Comparison of ENCODE assay signal across 21 mouse cellular contexts in the genomic region with DNA sequence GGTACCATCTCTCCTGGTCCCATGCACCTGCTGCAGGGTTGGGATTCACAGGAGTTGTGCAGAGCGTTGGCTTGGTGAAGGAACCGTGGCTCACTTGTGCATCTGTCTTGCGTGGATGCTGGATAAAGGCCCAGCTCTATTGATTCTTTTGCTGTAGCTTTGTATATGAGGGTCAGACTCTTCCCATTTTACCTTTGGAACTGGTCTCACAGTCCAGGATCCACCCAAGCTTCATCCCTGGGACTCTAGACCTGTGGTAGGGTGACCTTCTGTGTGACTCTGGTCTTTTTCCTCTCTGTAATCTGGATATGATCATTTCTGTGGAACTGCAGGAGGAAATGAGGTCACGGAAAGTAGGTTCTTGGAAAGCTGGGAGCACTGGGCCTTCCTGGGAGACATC. TPM values are rescaled to one million over a fixed set of nuclear protein-coding genes. Genes with fewer than 3 reads are reported as not detected.
A peak's percentile ranks its signal among the peaks of the same experiment; 100 is the strongest.
DNase-seq lines count a peak whose midpoint lies in the region; ATAC-seq and TF ChIP-seq lines count a peak whose summit lies in the region.
"Had no signal": no experiment of that assay in that cellular context is flagged by ENCODE, and none has a peak within 500 bp of the region (broad histone marks: within the 10 kb centered on the region; RNA-seq: fewer than 3 reads in every experiment).

No protein-coding gene starts in this region.

- TF ChIP-seq POLR2A in kidney, adult 2 months (IDR thresholded peaks at IDR 0.05; ENCODE audit: low read depth, low read length): no peak

- no peak overlapping the region for H3K27ac ChIP-seq in kidney, adult 2 months (ENCODE audit: insufficient read depth, low read depth, low read length)
- no peak overlapping the region for H3K27ac ChIP-seq in liver, embryonic 13.5 days
- no peak overlapping the region for H3K27ac ChIP-seq in liver, embryonic 12.5 days
- H3K27ac ChIP-seq: embryonic facial prominence, embryonic 13.5 days; embryonic facial prominence, embryonic 15.5 days; forebrain, embryonic 10.5 days; forebrain, embryonic 12.5 days had no signal

- H3K9ac ChIP-seq in liver, embryonic 13.5 days: 0 out of 2 replicates have a peak overlapping the region, but pooled peaks have one; percentile 13
- H3K9ac ChIP-seq in liver, embryonic 12.5 days: no peak overlapping the region
- H3K9ac ChIP-seq: embryonic facial prominence, embryonic 13.5 days; embryonic facial prominence, embryonic 15.5 days; forebrain, embryonic 12.5 days had no signal

- no peak overlapping the region for H3K4me2 ChIP-seq in liver, embryonic 13.5 days
- H3K4me2 ChIP-seq in liver, embryonic 12.5 days: no peak overlapping the region
- H3K4me2 ChIP-seq: embryonic facial prominence, embryonic 13.5 days; embryonic facial prominence, embryonic 15.5 days; forebrain, embryonic 12.5 days had no signal

- peaks cover 12% of the 10 kb centered on the region for H3K36me3 ChIP-seq in kidney, adult 2 months (ENCODE audit: control insufficient read depth, insufficient read depth, low read length)
- peaks cover 86% of the 10 kb centered on the region for H3K36me3 ChIP-seq in liver, embryonic 13.5 days
- H3K36me3 ChIP-seq in liver, embryonic 12.5 days: peaks cover 87% of the 10 kb centered on the region

- H3K4me3 ChIP-seq in kidney, adult 2 months (ENCODE audit: insufficient read depth, low read depth, low read length): no peak overlapping the region
- no peak overlapping the region for H3K4me3 ChIP-seq in liver, embryonic 13.5 days (replicated peaks)
- H3K4me3 ChIP-seq in liver, embryonic 12.5 days: no peak overlapping the region
- H3K4me3 ChIP-seq: embryonic facial prominence, embryonic 13.5 days; embryonic facial prominence, embryonic 15.5 days; erythroblast, embryonic 14.5 days; forebrain, embryonic 10.5 days; forebrain, embryonic 12.5 days had no signal

- peaks cover 16% of the 10 kb centered on the region; the same call in 1 of the 2 replicates for H3K4me1 ChIP-seq in kidney, adult 2 months (ENCODE audit: control insufficient read depth, insufficient read depth, low read length)
- no peaks in the 10 kb centered on the region for H3K4me1 ChIP-seq in liver, embryonic 13.5 days (replicated peaks)
- no peaks in the 10 kb centered on the region for H3K4me1 ChIP-seq in liver, embryonic 12.5 days
- H3K4me1 ChIP-seq: embryonic facial prominence, embryonic 13.5 days; embryonic facial prominence, embryonic 15.5 days; forebrain, embryonic 10.5 days; forebrain, embryonic 12.5 days had no signal

- DNase-seq in kidney, adult 2 months: peak; percentile 44
- no peak for DNase-seq in kidney, adult 9 months
- DNase-seq in liver, embryonic 13.5 days: no peak
- DNase-seq: adrenal gland, adult 2 months; adrenal gland, postnatal 10 days; adrenal gland, postnatal 25 days; cerebellum, adult 11 months; cerebellum, adult 18-20 months; cerebellum, adult 8-10 months; cerebellum, adult 9-11 months; cerebellum, postnatal 14 days; cerebellum, postnatal 36 days; embryo, embryonic 11 days had no signal

- no peak for TF ChIP-seq CTCF in kidney, adult 2 months (conservative IDR thresholded peaks at IDR 0.05; ENCODE audit: insufficient read depth, insufficient read length, low read depth, low read length)

- 69% methylated on average over 4 of the region's 4 CpGs for WGBS in kidney, adult 2 months
- WGBS in liver, embryonic 13.5 days (ENCODE audit: insufficient replicate concordance): 92% methylated on average over 4 of the region's 4 CpGs
- 85% methylated on average over 4 of the region's 4 CpGs for WGBS in liver, embryonic 12.5 days (ENCODE audit: insufficient replicate concordance)

- no peaks in the 10 kb centered on the region for H3K27me3 ChIP-seq in kidney, adult 2 months (replicated peaks; ENCODE audit: control insufficient read depth, insufficient read depth, low read length)
- no peaks in the 10 kb centered on the region for H3K27me3 ChIP-seq in liver, embryonic 13.5 days
- H3K27me3 ChIP-seq in liver, embryonic 12.5 days (replicated peaks): no peaks in the 10 kb centered on the region
- H3K27me3 ChIP-seq: embryonic facial prominence, embryonic 13.5 days; embryonic facial prominence, embryonic 15.5 days; forebrain, embryonic 12.5 days had no signal

- H3K9me3 ChIP-seq in liver, embryonic 13.5 days (replicated peaks): no peaks in the 10 kb centered on the region
- H3K9me3 ChIP-seq in liver, embryonic 12.5 days (replicated peaks): no peaks in the 10 kb centered on the region
- H3K9me3 ChIP-seq: embryonic facial prominence, embryonic 13.5 days; embryonic facial prominence, embryonic 15.5 days; forebrain, embryonic 10.5 days; forebrain, embryonic 12.5 days had no signal

- no peak for ATAC-seq in liver, embryonic 13.5 days (ENCODE audit: low read depth)
- no peak for ATAC-seq in liver, embryonic 12.5 days
- ATAC-seq: forebrain, embryonic 14.5 days; forebrain, embryonic 16.5 days had no signal

RNA-seq across cellular contexts. Expression of a gene that starts 10.9 kb away (rescaled TPM):
- 156 and 161 TPM in 2 replicates for polyA plus RNA-seq in kidney, adult 2 months (2012; rRNA removed)
- polyA plus RNA-seq in liver, embryonic 13.5 days (2015; fragmentation: Nextera tagmentation; extraction: Ambion mirVana): 2.8 and 3.7 TPM in 2 replicates
- 2.9 and 3.3 TPM in 2 replicates for polyA plus RNA-seq in liver, embryonic 12.5 days (2016; fragmentation: Nextera tagmentation; extraction: Ambion mirVana)

RNA-seq across cellular contexts. Expression of a gene that starts 20.1 kb away (rescaled TPM):
- 45.8 and 59.5 TPM in 2 replicates for polyA plus RNA-seq in kidney, adult 2 months (2012; rRNA removed)
- 2.2 and 2.6 TPM in 2 replicates for polyA plus RNA-seq in liver, embryonic 13.5 days (2015; fragmentation: Nextera tagmentation; extraction: Ambion mirVana)
- polyA plus RNA-seq in liver, embryonic 12.5 days (2016; fragmentation: Nextera tagmentation; extraction: Ambion mirVana): 4.3 and 4.4 TPM in 2 replicates

RNA-seq across cellular contexts. Expression of a gene that starts 26.9 kb away (rescaled TPM):
- 78.0 and 98.0 TPM in 2 replicates for polyA plus RNA-seq in kidney, adult 2 months (2012; rRNA removed)
- polyA plus RNA-seq in liver, embryonic 13.5 days (2015; fragmentation: Nextera tagmentation; extraction: Ambion mirVana): 14.2 and 15.6 TPM in 2 replicates
- polyA plus RNA-seq in liver, embryonic 12.5 days (2016; fragmentation: Nextera tagmentation; extraction: Ambion mirVana): 23.0 and 23.3 TPM in 2 replicates

RNA-seq across cellular contexts. Expression of a gene that starts 33.8 kb away (rescaled TPM):
- polyA plus RNA-seq in kidney, adult 2 months (2012; rRNA removed): 22.8 and 23.6 TPM in 2 replicates
- polyA plus RNA-seq in liver, embryonic 13.5 days (2015; fragmentation: Nextera tagmentation; extraction: Ambion mirVana): 40.5 and 42.5 TPM in 2 replicates
- 54.4 and 55.1 TPM in 2 replicates for polyA plus RNA-seq in liver, embryonic 12.5 days (2016; fragmentation: Nextera tagmentation; extraction: Ambion mirVana)

RNA-seq across cellular contexts. Expression of a gene that starts 51.0 kb away (rescaled TPM):
- 49.0 and 69.1 TPM in 2 replicates for polyA plus RNA-seq in kidney, adult 2 months (2012; rRNA removed)
- 22.8 and 23.9 TPM in 2 replicates for polyA plus RNA-seq in liver, embryonic 13.5 days (2015; fragmentation: Nextera tagmentation; extraction: Ambion mirVana)
- polyA plus RNA-seq in liver, embryonic 12.5 days (2016; fragmentation: Nextera tagmentation; extraction: Ambion mirVana): 29.7 and 31.0 TPM in 2 replicates

Comparison
In these comparisons a context has a peak if more than half of its experiments do, and no peak if none do; other contexts are left out.
1. RNA of a gene that starts 10.9 kb away (polyA plus RNA-seq): 156 to 161 TPM in kidney, adult 2 months; 2.8 to 3.7 TPM in liver, embryonic 13.5 days and 2.9 to 3.3 TPM in liver, embryonic 12.5 days; every median in the first group is over 10 times any median in the second.